Mouse (Mus musculus) hindbrain, embryonic 11.5 days (tissue): ENCODE data around the gene Cdh23. TPM values are rescaled to one million over a fixed set of nuclear protein-coding genes. Genes with fewer than 3 reads are reported as not detected.
"Not testable (repeated sequence)": the region's sequence is repeated elsewhere in the genome, so short reads cannot be mapped to it uniquely, and the experiment has no call there.

Source experiments
- ATAC-seq: fragments of 200-750 bp; cut with Nextera tagmentation; 2 replicates; pipeline ENCODE4 v1.8.0; 2017; ENCODE audit warnings: mild to moderate bottlenecking, moderate TSS enrichment, moderate library complexity; ENCODE audit not compliant: low FRiP score
- DNase-seq: peaks from one replicate; pipeline ENCODE4 v3.0.0-alpha.2; 2015; ENCODE audit warnings: low spot score
- H3K27ac ChIP-seq: fragments of 300-500 bp; sonication (generic); 2 replicates; pipeline ENCODE4 v1.5.1; 2014; ENCODE audit warnings: mild to moderate bottlenecking, low read depth, low read length
- H3K27me3 ChIP-seq: fragments of 300-500 bp; sonication (generic); 2 replicates; pipeline ENCODE4 v1.6.1; 2014; ENCODE audit warnings: mild to moderate bottlenecking, low read length, moderate library complexity, mixed read lengths; ENCODE audit not compliant: control insufficient read depth, insufficient read depth
- H3K36me3 ChIP-seq: fragments of 300-500 bp; sonication (generic); 2 replicates; pipeline ENCODE4 v1.6.1; 2014; ENCODE audit warnings: mild to moderate bottlenecking, low read length, moderate library complexity, mixed read lengths; ENCODE audit not compliant: control insufficient read depth, insufficient read depth
- H3K4me1 ChIP-seq: fragments of 300-500 bp; sonication (generic); replicated peaks from 2 replicates; pipeline ENCODE4 v1.6.1; 2014; ENCODE audit warnings: low read length, mixed read lengths; ENCODE audit not compliant: control insufficient read depth, insufficient read depth
- H3K4me2 ChIP-seq: fragments of 300-500 bp; sonication (generic); replicated peaks from 2 replicates; pipeline ENCODE4 v1.6.1; 2014; ENCODE audit warnings: mild to moderate bottlenecking, low read depth, low read length
- H3K4me3 ChIP-seq: fragments of 300-500 bp; sonication (generic); 2 replicates; pipeline ENCODE4 v1.5.1; 2014; ENCODE audit warnings: low read depth, low read length
- H3K9ac ChIP-seq: fragments of 300-500 bp; sonication (generic); 2 replicates; pipeline ENCODE4 v1.6.1; 2014; ENCODE audit warnings: low read depth, low read length
- H3K9me3 ChIP-seq: fragments of 300-500 bp; sonication (generic); 2 replicates; pipeline ENCODE4 v1.6.1; 2016; ENCODE audit warnings: low read length; ENCODE audit not compliant: control insufficient read depth
- WGBS: fragments of 180-500 bp; shearing (Covaris S2); extraction: QIAGEN DNeasy Blood & Tissue Kit; methylation state at CpG from one replicate; pipeline ENCODE4 v1.1.7; 2014; 5-methylcytosine and 5-hydroxymethylcytosine counted together
- polyA plus RNA-seq: library from polyadenylated mRNA; unstranded; fragments of >200 nt; fragmentation: Nextera tagmentation; extraction: Ambion mirVana; gene quantifications from 2 replicates; pipeline ENCODE4 v1.2.1, GENCODE M21; 2014

Cdh23 gene
- polyA plus RNA-seq, 1 experiment from 2014 or later: 1.6 TPM

DNA sequence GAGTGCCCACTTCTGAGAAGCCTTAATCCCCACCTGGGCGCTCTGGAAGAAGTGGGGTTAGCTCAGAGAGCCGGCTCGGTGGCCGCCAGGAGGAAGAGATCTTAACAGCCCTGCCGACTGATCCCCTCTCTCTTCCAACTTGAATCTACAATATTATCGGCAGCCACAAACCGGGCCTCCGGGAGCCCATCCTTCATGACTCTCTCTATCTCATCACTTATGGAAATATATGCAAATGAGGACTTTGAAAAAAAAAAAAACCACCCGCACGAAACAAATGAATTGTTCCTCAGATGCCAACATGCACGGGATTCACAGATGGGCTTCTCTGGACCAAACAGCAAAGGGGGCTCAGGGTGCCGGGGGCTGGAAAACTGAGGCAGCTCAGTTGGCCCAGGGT lies 25.4 kb upstream of the Cdh23 start:
- no peak for DNase-seq
- 58% methylated on average over 12 of the region's 12 CpGs for WGBS
- no peak overlapping the region for H3K4me2 ChIP-seq

DNA sequence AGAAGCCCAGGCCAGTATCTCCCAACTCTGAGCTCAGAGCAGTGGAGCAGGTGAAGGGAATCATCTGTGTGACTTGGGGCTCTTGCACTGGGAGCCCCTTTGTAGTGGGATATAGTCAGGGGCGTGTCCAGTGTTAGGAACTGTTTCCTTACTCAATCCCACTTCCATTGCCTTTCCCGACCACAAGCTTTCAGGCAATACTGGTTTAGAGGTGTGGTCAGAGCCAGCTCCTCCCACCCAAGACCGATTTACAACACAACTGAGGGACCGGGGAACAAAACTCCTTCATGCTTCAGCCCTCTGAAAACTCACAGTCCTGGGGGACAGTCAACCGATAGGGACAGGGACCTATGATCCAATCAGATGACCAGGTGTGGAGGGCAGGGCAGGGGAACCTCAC lies 24.2 kb upstream of the Cdh23 start:
- no peaks in the 10 kb centered on the region for H3K27me3 ChIP-seq
- ATAC-seq (no peak), DNase-seq (no peak)
- H3K4me1 ChIP-seq: no peaks in the 10 kb centered on the region
- no peaks in the 10 kb centered on the region for H3K9me3 ChIP-seq
- WGBS: 83% methylated on average over 5 of the region's 5 CpGs
- H3K4me2 ChIP-seq: no peak overlapping the region
- 0 out of 2 replicates have a peak, but pooled peaks cover 6% of the 10 kb centered on the region for H3K36me3 ChIP-seq
- no peak overlapping the region for H3K4me3 ChIP-seq
- no peak overlapping the region for H3K9ac ChIP-seq
- H3K27ac ChIP-seq: no peak overlapping the region

More for the DNA sequence above, 25.4 kb upstream of the Cdh23 start:
- no peaks in the 10 kb centered on the region for H3K4me1 ChIP-seq
- H3K27ac ChIP-seq: no peak overlapping the region
- 0 out of 2 replicates have a peak, but pooled peaks cover 2% of the 10 kb centered on the region for H3K36me3 ChIP-seq
- H3K9me3 ChIP-seq: no peaks in the 10 kb centered on the region
- no peaks in the 10 kb centered on the region for H3K27me3 ChIP-seq
- no peak overlapping the region for H3K4me3 ChIP-seq
- ATAC-seq: no peak
- H3K9ac ChIP-seq: no peak overlapping the region

DNA sequence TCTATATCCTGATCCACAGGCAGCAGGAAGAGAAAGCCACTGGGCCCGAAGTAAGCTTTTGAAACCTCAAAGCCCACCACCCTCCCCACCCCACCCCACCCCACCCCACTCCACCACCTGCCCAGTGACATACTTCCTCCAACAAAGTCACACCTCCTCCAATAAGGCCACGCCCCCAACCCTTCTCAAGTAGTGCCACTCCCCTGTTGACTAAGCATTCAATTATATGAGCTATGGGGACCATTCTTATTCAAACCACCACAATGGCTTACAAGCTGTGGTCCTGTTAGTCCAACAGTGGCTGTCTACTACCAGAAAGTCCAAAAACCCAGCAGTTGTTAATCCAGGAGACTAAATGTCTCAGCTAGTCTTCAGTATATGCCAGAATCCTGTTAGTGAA lies 22.2 kb upstream of the Cdh23 start:
- no peaks in the 10 kb centered on the region for H3K27me3 ChIP-seq
- H3K9me3 ChIP-seq: no peaks in the 10 kb centered on the region
- H3K9ac ChIP-seq: no peak overlapping the region
- ATAC-seq (no peak), DNase-seq (no peak)
- H3K4me3 ChIP-seq: no peak overlapping the region
- H3K4me2 ChIP-seq: no peak overlapping the region
- 0 out of 2 replicates have a peak, but pooled peaks cover 6% of the 10 kb centered on the region for H3K36me3 ChIP-seq
- no peaks in the 10 kb centered on the region for H3K4me1 ChIP-seq
- H3K27ac ChIP-seq: no peak overlapping the region
- WGBS: 94% methylated on average over 2 of the region's 2 CpGs

DNA sequence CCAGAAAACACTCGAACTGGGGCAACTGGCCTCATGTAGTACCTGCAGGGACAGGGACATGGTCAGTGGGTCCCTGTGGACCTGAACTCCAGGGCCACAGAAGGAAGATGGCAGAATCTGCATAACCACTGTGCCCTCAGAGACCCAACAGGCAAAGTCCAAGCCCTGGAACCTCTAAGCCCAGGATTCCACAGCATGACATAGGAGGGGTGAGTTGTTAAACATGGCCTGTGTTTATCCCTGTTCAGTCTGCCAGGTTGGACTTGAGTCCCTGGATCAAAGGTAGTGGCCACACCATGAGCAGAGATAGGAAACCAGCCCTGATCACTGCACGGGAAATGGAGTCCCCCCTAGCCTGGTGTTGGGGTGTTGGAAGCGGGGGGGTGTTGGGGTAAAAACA lies 20.2 kb upstream of the Cdh23 start:
- WGBS: 87% methylated on average over 3 of the region's 3 CpGs
- H3K9ac ChIP-seq: no peak overlapping the region
- H3K4me1 ChIP-seq: no peaks in the 10 kb centered on the region
- no peaks in the 10 kb centered on the region for H3K27me3 ChIP-seq
- no peak overlapping the region for H3K27ac ChIP-seq
- no peak for ATAC-seq
- no peak overlapping the region for H3K4me2 ChIP-seq
- no peak overlapping the region for H3K4me3 ChIP-seq
- DNase-seq: no peak
- no peaks in the 10 kb centered on the region for H3K9me3 ChIP-seq
- 0 out of 2 replicates have a peak, but pooled peaks cover 6% of the 10 kb centered on the region for H3K36me3 ChIP-seq

DNA sequence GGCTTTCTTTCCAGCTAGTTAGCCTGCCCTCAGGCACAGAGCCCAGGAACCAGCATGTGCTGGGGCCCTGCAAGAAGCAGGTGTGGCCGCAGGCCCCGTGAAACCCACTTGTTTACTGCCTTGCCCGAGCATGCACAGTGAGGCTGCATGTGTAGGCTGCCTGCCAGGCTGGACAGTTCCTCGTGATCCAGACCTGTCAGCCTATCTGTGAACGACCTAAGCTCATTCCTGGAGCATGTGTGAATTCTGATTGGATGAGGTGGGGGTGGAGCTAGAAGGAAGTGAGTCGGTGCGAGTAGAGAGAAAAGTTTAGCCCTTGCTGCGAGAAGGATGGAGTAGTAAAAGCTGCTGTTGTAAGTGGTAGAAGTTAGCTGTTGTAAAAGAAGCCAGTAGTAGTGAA lies 16.0 kb upstream of the Cdh23 start:
- H3K27me3 ChIP-seq, H3K9ac ChIP-seq, H3K9me3 ChIP-seq, ATAC-seq, H3K4me1 ChIP-seq, H3K27ac ChIP-seq, H3K36me3 ChIP-seq, H3K4me2 ChIP-seq, DNase-seq, H3K4me3 ChIP-seq: not testable (repeated sequence)
- WGBS: 57% methylated on average over 8 of the region's 8 CpGs

DNA sequence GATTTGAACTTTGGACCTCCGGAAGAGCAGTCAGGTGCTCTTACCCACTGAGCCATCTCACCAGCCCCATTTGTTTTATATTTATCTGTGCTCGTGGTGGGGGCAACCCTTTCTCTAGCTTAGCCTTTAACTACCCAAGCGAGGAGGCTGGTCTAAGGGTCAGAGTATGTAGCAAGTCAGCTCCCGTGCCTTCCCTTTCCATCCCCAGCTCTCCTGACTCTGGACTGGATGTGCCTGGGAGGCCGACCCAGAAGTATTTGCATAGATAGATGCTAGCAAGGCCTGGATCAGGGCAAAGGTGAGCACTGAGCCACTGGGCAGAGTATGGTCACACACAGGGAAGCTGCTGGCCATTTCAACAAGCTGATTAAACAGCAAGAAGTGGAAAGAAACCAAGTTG lies 12.5 kb upstream of the Cdh23 start:
- no peak for ATAC-seq
- WGBS: 85% methylated on average over 5 of the region's 5 CpGs

DNA sequence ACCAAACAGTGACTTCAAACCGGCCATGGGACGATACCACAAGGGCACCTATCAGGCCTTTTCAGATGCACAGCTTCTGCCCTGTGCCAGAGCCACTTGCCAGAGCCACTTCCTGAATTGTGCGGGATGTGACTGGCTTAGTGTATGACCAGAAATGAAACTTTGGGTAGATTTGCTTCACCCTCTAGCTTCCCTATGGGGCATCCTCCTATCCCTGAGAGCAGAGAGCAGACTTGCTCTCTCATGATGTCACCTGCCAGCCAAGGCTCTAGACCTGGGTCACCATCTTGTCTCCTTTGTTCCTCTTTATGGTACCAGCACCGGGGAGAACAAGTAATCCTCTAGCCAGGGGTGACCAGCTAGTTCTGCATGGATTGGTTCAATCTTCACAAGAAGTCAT lies 10.0 kb upstream of the Cdh23 start:
- H3K27me3 ChIP-seq: no peaks in the 10 kb centered on the region
- no peaks in the 10 kb centered on the region for H3K9me3 ChIP-seq
- no peak overlapping the region for H3K9ac ChIP-seq
- no peaks in the 10 kb centered on the region for H3K36me3 ChIP-seq
- 89% methylated on average over 4 of the region's 4 CpGs for WGBS
- H3K4me3 ChIP-seq: no peak overlapping the region
- DNase-seq (no peak), ATAC-seq (no peak)
- no peak overlapping the region for H3K4me2 ChIP-seq
- no peak overlapping the region for H3K27ac ChIP-seq
- H3K4me1 ChIP-seq: no peaks in the 10 kb centered on the region

More for the DNA sequence above, 12.5 kb upstream of the Cdh23 start:
- H3K9me3 ChIP-seq: no peaks in the 10 kb centered on the region
- H3K4me2 ChIP-seq: no peak overlapping the region
- no peaks in the 10 kb centered on the region for H3K36me3 ChIP-seq
- H3K9ac ChIP-seq: no peak overlapping the region
- no peak overlapping the region for H3K27ac ChIP-seq
- no peak overlapping the region for H3K4me3 ChIP-seq
- H3K27me3 ChIP-seq: no peaks in the 10 kb centered on the region
- DNase-seq: no peak
- no peaks in the 10 kb centered on the region for H3K4me1 ChIP-seq

DNA sequence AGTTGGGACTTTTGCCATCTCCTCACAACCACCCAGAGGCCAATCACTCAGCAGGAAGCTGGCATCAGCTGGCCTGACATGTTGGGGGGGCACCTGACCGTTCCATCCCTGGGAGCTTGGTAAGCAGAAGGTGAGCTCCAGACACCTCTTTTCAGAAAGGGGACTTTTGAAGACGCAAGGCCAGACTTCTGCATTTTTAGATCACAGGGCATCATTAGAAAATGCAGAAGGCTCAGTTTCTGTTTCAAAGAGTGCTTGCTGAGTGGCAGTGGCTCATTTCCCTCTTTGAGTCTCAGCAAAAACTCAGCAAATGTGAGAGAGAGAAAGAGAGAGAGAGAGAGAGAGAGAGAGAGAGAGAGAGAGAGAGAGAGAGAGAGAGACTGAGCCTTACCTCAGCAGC lies 8.8 kb upstream of the Cdh23 start:
- Histone ChIP-seq H3K4me3 (no peak overlapping the region), H3K9me3 (no peaks in the 10 kb centered on the region), H3K4me2 (no peak overlapping the region), H3K27me3 (no peaks in the 10 kb centered on the region), H3K27ac (no peak overlapping the region), H3K9ac (no peak overlapping the region), H3K36me3 (no peaks in the 10 kb centered on the region), H3K4me1 (no peaks in the 10 kb centered on the region)
- WGBS: 69% methylated on average over 2 of the region's 2 CpGs
- no peak for DNase-seq
- ATAC-seq: no peak

DNA sequence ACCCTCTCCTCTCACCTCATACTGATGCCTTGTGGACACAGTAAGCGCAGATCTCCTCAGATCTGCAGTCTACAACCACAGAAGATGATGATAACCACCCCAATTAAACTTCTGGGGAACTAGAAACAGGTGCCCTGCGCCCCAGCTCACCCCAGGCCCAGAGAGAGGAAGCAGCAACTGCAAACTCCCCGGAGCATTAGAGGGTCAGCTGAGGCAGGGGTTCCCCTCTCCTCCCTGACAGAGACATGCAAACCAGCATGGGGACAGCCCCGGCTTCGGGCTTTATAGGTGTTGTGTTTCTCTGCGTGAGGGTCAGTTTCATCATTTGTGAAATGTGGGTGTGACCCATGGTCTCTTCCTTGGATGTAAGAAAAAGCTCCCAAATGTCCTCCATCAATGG lies 1.5 kb upstream of the Cdh23 start:
- H3K27ac ChIP-seq: no peak overlapping the region
- H3K9ac ChIP-seq: no peak overlapping the region
- no peaks in the 10 kb centered on the region for H3K4me1 ChIP-seq
- no peaks in the 10 kb centered on the region for H3K27me3 ChIP-seq
- no peaks in the 10 kb centered on the region for H3K36me3 ChIP-seq
- H3K4me3 ChIP-seq: no peak overlapping the region
- no peak for ATAC-seq
- no peaks in the 10 kb centered on the region for H3K9me3 ChIP-seq
- no peak overlapping the region for H3K4me2 ChIP-seq
- DNase-seq: no peak
- 86% methylated on average over 6 of the region's 6 CpGs for WGBS
